Mouse (Mus musculus): ENCODE measurements around the gene Mvp.

The Mvp gene

DNA sequence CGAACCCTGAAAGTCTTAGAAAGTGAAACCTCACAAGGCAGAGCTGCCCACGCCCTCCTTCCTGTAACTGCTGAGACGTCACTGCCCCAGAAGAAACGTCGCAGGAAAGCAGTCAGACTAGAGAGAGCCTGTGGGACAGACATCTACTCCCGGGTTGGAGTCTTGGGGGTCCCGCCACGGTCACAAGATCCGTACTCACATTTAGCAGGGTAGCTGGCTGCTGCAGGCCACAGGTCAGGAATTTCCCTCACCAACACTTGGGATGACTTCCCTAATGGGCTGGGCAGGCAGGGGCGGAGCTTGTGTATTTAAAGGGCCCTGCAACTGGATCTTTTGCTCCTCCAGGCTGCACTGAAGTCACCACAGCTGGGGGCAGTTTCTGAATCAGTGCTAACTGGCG, at the start of gene Mvp:
TSS of gene Mvp (minus strand) at position 302 of the 400 bp plus-strand sequence.
- in situ Hi-C loops (cut with MboI) = no loop called here

DNA sequence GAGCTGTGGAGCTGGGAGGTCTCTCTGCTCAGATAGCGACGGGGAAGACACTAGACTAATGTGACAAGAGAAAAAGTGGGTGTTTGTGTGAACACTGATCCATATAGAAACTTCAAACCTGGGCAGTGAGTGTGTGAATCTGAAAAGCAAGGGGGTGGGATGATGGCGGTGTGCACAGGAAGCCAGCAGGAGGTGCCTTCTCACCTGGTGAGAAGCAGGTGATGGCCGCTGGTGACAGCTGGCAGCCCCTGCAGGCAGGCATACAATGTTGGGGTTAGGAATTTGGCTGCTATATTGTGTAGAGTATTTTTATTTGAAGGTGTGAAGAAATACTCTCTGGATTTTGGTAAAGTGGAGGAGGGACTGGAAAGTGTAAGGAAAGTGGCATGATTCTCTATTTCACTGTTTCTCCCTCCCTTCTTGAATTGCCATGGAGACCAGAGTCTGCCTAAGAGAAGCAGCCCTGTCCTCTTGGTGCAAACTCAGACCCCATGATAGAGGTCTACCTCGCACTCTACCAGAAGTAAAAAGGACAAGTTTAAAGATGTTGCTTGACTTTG, 40.7 kb upstream of the Mvp start:
- in situ Hi-C loops (cut with MboI) = no loop called here

DNA sequence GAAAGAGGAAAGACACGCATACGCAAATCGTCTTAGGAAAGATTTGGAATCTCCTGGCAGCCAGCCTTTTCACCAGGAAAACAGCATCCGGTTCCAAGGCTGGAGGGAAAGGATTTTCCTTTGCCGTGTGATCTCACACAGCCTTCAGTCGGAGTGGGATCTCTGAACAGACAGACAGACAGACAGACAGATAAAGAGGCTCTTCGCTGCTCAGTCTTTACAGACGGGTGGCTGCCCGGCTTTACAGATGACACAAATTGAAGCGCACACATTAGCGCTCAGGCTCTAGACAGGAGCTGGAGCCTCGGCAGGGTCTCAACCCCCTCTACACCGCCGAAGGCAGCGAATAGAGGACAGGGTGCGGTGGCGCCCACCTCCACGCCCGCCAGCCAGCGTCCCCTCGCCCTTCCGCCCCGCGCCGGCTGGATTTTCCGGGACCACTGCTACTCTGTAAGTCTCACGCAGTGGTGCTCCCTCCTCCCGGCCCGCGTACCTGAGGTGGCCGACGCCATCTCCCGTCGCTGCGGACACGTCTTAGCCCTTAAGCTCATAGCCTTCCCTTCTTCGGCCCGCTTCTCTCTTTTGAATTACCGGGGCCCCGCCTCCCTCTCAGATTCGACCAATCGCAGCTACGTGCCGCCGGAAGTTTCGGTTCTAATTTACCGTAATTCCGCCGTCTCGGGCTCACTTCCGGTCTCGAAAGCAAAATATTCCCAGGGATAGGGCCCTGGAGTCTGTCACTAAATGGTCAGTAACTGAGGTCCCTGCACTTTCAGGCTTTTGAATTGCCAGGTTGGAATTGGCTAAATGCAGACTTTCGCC, 27.6 kb upstream of the Mvp start, which contains the start of gene Kif22:
TSS of gene Kif22 (minus strand) at position 621 of the 822 bp plus-strand sequence.
- in situ Hi-C loops (cut with MboI) = no loop called here

DNA sequence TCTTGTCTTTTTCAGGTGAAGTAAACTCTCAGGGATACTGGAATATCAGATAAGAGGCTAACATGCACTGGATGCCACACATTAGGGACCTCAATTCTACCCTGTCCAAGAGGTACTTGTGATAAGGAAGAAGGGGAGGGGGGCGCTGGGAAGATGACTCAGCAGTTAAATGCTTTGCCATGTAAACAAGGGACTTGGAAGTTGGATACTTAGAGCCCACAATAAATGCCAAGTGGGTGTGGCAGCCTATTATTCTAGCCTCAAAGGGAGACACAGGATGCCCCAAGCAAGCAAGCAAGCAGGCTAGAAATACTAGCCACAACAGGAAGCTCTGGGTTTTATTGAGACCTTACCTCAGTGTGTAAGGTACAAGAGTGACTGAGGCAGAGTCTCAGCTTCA, 16.8 kb upstream of the Mvp start:
- in situ Hi-C loops (cut with MboI) = no loop called here

DNA sequence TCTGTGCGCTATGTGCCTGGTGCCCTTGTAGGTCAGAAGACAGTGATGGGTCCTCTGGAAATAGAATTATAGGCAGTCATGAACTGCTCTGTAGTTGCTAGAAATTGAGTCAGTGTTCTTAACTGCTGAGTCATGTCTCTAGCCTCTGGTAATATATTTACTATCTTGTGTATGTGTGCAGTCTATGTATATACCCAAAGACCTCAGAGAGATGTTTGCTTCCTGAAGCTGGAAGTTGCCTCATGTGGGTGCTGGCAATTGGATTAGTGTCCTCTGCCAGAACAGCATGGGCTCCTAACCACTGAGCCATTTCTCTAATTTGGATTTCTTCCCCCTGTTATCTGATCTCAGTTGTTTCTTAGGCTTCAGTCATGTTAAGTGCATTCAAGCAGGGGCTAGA, 15.8 kb upstream of the Mvp start:
- in situ Hi-C loops (cut with MboI) = no loop called here

DNA sequence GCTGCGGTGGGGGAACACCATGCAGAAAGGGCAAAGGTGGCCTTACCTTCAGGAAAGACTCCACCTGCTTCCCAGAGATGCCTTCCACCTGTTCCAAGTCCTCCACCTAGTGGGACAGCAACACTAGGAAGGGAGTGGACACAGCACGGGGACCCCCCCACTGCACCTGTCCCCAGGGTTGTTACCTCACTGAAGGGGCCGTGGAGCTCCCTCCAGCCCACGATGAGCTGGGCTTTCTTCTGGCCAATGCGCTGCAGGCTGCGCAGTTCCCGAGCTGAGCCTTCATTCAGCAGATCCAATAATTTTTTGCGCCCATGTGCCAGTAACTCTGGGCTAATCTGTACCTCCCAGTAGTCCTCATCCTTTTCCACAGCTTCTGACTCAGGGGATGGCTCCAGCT, 13.5 kb upstream of the Mvp start:
- in situ Hi-C loops (cut with MboI) = loop anchor here (5.0 kb wide), 1 partner anchor 64 kb away; the partner anchor contains the start of gene AI467606

DNA sequence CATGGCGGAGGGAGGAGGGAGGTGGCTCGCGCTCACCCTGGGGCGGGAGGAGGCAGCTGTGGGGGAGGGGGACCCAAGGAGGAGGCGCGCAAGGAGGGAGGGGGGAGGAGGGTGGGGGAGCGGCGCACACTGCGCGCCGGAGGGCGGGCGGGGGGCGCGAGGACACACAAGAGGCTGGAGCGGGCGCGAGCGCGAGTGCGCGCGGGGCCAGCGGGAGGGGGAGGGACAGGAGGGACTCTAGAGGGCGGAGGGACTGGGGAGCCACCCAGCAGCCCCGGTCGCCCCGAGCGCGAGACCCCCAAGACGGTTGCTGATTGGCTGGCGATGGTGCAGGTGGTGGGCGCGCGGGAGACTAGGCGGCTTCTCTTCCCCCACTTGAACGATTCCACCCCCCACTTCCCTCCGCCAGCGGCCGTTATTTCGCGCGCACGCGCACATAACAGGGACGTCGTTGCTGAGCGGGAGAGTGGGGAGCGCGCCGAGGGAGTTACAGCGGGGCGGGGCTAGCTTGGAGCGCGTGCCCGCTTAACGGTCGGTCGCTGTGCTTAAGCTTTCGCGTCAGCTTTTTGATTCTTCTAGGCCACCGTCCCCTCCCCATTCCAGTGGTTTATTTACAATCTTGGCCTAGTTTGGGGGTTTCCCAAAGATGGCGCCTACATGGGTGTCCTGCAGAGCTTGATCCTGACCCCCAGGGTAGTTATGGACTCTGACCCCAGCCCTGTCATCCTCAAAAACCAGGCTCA, 12.7 kb upstream of the Mvp start, which contains the start of gene Maz:
TSS of gene Maz (minus strand) at position 54 of the 743 bp plus-strand sequence.
- in situ Hi-C loops (cut with MboI) = loop anchor here (5.0 kb wide), 1 partner anchor 65 kb away; the partner anchor contains the start of gene AI467606

DNA sequence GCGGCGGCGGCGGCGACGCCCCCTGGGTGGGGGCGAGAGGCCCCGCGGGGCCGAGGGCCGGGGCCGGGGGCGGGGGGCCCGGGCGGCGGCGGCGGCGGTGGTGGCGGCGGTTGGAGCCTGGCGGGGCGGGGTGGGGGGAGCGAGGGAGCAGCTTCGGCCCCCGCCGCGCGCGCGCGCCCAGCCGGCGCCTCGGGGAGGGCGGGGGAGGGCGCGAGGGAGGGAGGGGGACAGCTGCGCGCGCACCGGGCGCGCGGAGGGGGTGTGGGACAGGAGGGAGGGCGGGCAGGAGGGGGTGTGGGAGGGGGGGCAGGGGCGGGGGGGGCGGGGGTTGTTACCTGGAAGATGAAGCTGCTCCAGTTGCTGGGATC, 12.2 kb upstream of the Mvp start:
- in situ Hi-C loops (cut with MboI) = loop anchor here (5.0 kb wide), 1 partner anchor 66 kb away; the partner anchor contains the start of gene AI467606

DNA sequence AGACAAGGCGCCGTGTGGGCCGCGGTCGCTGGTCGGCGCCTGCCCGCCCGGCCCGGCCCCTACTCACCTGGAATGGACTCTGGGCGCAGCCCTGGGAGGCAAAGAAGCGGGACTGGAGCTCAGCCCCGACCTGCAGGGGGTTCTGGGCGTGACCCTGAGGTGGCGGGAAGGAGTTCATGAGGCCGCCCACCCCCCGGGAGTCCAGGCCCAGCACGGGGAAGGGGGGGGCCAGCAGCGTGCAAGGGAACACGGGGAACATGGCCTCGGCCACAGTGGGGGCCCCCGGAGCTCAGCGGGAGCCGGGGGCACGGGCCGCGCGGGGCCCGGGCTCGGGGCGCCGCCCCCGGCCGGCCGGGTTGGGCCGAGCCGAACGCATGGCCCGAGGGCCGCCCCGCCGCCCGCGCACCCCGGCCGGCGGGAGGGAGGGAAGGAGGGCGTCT, 11.8 kb upstream of the Mvp start:
- in situ Hi-C loops (cut with MboI) = loop anchor here (5.0 kb wide), 1 partner anchor 66 kb away; the partner anchor contains the start of gene AI467606

DNA sequence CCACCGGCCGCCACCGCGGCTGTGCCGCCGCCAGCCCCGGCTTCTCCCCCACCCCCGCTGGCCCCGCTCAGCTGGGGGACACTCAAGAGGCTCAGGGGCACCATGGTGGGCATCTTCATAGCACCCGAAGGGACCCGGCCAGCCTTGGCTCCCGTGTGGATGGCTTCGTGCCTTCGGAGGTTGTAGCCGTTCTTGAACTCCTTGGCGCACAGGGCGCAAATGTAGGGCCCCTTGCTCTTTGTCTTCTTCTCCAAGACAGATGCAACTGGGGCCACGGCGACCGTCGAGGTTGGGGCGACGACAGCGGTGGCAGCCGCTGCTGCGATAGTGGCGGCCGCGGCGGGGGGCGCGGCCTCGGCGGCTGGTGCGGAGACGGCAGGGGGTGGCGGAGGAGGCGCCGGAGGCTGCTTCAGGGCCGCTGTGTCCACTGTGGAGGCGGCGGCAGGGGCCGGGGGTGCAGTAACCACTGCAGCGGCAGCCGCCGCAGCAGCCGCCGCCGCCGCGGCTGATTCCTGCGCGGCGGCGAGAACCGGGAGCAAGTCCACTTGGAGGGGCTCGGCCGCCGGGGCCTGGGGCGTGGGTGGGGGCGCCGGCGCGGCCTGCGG, 11.2 kb upstream of the Mvp start:
- in situ Hi-C loops (cut with MboI) = loop anchor here (5.0 kb wide), 1 partner anchor 67 kb away; the partner anchor contains the start of gene AI467606

DNA sequence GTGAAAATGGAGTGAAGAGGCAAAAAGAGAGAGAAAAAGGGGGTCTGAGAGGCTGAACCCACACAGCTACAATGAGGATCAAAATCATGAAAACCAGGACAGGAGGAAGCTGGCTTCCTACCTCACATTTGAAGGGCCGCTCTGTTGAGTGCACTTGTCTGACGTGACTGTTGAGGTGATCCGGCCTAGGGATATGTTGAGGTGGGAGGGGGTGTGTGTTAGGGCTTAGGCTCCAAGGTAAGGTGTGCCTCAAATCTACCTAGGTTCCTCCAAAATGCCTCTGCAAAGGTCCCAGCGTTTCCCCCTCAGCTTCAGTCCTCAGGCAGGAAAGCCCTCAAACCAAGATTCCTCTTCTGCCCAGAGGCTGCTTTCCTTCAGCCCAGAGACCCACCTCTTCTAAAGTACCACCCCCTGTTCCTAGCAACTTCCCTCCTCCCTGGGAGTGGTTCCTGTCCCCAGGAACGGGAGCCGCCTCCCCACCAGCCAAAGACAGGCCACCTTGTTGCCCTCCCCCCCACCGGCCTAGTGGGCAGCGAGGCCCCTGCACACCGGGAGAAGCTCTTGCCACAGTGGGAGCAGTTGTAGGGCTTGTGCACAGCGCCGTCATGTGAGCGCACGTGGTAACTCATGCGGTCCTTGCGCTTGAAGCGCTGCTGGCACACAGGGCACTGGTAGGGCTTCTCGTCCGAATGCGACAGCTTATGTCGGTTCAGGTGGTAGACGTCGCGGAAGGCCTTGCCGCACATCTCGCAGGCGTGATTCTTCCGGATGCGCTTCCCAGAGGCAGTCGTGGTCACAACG, 10.5 kb upstream of the Mvp start:
- in situ Hi-C loops (cut with MboI) = loop anchor here (5.0 kb wide), 1 partner anchor 67 kb away; the partner anchor contains the start of gene AI467606

DNA sequence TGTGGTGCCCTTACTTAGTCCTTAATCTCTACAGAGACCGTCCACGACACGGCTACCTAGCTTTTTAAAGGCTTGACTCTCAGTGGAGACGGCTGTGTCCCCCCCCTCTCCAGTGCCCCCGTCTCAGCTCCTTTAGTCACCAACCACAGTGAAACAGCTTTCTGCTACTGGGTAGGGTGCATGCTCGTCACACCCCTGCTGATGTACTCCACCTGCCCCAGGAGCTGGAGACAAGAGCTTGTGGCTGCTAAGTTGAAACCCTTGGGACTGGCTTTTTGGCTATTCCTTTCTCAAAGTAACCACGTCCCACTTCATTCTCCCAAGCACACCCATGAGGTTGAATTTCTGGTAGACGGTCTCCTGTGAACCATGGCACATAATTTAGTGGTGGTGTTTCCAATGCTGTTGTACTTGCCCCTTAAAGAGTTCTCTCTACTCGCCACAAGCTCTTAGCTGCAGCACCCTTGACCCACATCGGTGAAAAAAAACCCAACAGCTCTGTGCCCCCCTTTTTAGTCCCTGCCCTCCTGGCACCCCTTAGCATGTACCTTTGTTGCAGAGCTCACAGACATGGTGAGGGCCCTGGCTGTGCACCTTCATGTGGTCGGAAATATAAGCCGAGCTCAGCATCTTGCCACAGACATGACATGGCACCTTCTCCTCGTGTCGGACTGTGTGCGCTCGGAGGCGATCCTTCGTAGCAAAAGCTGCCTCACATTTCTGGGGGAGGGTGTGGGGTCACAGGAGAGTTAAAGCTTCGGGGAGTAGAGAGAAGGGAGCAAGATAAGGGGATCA, 9.7 kb upstream of the Mvp start:
- in situ Hi-C loops (cut with MboI) = no loop called here

DNA sequence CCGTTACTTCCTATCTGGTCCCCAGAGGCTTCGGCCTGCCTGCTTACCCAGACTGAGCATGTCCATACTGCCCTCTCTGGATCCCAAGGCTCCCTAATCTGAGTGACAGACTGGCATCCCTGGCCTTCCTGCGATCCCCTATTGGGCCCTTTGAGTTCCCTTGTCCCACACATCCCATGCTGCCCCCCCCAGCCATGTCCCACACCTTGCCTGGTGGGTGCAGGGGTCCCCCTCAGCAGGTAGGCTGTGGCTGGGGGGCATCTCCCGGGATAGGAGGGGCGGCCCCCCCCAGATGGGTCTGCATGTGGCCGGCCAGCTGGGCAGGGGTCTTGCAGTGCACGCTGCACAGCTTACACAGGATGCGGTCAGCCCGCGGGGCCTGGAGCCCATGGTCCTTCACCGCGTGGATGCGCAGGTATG, 8.9 kb upstream of the Mvp start:
- in situ Hi-C loops (cut with MboI) = no loop called here

DNA sequence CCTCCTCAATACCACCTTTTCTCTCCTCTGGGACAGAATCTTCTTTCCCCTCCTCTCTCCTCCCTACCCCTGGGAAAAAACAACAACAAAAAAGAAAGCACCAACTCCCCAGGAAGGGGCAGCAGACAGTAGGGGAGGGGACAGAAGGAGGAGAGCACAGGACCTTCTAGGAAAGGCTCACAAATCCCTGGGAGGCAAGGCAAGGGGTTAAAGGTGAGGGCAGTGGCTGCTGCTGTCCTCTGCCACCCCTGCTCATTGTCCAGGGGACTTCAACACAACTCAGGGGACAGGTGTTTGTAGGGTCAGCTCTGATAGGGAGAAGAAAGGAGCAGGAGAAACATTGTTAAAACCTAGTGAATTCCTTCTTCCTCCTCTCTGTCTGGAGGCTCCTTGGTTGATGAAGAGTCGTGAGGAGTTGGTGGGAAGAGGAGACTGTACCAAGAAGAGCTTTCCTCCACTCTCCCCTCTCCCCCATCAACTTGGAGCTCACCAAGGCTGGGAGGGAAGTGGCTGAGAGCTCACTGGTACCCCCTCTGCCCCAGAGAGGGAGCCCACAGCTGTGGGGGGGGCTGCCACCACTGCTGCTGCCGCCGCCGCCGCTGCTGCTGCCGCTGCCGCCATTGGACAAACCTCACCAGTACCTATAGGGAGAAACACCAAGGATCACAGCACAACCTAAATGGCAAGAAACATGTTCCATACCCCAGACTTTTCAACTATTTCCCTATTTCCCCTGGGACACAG, 8.3 kb upstream of the Mvp start:
- in situ Hi-C loops (cut with MboI) = no loop called here

DNA sequence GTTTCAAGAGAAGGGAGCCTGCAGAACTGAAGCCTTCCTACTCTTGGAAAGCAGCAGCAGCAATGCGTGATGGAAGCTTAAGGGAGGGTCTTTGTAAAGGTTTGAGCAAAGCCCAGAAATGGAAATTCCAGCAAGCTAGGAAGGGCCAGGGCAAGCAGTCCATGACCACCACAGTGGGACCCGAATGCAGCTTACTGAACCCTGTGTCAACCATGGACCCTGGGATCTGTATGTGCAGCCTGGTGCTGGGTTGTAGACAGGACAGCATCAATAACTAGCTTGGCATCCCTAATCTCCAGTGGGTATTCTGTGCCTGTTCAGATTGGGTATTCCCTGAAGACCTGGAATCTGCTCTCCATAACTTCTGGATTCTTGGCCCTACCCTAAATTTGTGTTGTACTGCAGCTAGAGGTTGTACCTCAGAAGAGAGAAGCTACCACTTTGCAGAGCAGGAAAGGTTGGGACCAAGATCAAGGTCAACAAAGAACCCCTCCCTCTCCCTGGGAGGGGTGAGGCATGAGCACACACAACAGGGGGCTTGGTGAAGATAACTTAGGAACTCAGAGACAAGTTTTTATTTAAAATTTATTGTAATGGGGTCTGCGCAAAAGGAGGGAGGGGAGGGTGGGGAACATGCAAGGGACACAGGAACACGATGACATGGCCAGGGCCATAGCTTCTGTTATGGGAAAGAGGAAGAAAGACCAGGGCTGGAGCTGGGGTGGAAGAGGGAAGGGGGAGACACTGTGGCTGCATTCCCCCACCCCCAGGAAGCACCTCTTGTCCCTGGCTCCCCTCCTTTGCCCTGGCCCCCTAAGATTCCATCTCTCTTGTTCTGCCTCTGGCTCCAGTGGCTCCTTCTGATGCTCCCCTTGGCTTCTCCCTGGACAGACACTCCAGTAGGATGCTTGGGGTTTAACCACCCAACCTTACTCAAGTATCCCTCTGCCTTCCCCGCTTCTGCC, 7.4 kb upstream of the Mvp start:
- in situ Hi-C loops (cut with MboI) = no loop called here

DNA sequence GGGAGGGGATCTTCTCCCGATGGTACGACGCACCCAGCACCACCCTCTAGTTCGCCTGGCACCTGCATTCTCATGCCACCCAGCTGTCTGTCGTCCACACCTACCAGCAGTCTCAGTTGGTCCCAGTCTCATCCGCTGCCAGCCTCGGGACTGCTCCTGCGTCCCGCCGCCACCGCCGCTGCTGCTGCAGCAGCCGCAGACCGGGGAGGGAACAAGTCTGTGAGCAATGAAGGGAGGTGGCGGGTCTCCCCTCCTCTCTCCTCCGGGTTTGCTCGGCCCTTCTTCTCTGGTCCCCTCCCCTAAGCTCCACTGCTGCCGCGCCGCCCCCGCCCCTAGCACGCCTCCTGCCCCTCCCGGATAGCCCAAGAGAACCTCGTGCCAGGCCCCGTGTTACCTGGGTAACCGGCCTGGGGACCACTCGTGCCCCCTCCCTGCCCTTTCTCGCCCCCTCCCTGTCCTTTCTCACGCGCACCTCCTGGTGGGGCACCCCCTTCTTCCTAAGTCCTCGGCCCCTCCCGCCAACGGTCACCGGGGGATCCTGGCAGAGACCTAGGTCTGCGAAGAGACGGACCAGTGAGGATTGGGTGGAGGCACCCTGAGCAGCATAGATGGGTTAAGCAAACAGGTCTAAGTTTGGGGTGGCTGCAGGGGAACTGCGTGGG, 6.6 kb upstream of the Mvp start, which contains the start of the genes Gm42742 and Prrt2:
TSS of gene Gm42742 (minus strand) at position 197 of the 662 bp plus-strand sequence.
TSS of gene Prrt2 (minus strand) at position 311 of the 662 bp plus-strand sequence.
- in situ Hi-C loops (cut with MboI) = no loop called here

DNA sequence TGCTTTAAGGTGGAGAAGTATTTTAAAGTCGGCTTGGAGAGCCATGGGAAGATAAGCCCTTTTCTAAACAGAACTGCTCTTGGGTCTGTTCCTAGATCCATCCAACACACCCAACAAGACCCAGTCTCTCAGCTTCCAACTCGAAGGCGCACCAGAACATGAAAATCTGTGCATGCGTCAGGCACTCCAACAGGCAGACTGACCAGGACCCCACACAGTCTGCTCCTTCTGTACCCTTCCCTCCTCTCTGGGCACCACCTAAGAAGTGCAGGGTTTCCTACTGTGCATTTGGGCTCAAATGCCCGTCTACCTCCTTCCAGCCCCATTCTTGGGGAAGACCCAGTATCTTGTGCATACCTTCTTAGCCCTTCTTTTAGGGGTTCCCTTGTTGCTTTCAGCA, 6.1 kb upstream of the Mvp start:
- in situ Hi-C loops (cut with MboI) = no loop called here
